Mouse (Mus musculus) neural tube, embryonic 11.5 days (tissue): ENCODE results near the gene Il10. TPM values are rescaled to one million over a fixed set of nuclear protein-coding genes. Genes with fewer than 3 reads are reported as not detected.

ENCODE experiments used
- ATAC-seq: fragments of 200-750 bp; cut with Nextera tagmentation; 2 replicates; pipeline ENCODE4 v1.8.0; 2017; ENCODE audit warnings: moderate number of reproducible peaks, mild to moderate bottlenecking, moderate TSS enrichment, moderate library complexity; ENCODE audit not compliant: insufficient read depth, low FRiP score, low TSS enrichment
- DNase-seq: peaks from one replicate; pipeline ENCODE4 v3.0.0-alpha.2; 2015; ENCODE audit warnings: low spot score
- H3K27ac ChIP-seq: fragments of 300-500 bp; sonication (generic); 2 replicates; pipeline ENCODE4 v1.5.1; 2014; ENCODE audit warnings: low read depth, mild to moderate bottlenecking, low read length
- H3K27me3 ChIP-seq: fragments of 300-500 bp; sonication (generic); 2 replicates; pipeline ENCODE4 v1.6.1; 2014; ENCODE audit warnings: mild to moderate bottlenecking, low read length, mixed read lengths; ENCODE audit not compliant: control insufficient read depth, insufficient read depth
- H3K36me3 ChIP-seq: fragments of 300-500 bp; sonication (generic); 2 replicates; pipeline ENCODE4 v1.6.1; 2014; ENCODE audit warnings: mild to moderate bottlenecking, low read length, moderate library complexity, mixed read lengths; ENCODE audit not compliant: control insufficient read depth, insufficient read depth
- H3K4me1 ChIP-seq: fragments of 300-500 bp; sonication (generic); 2 replicates; pipeline ENCODE4 v1.6.1; 2014; ENCODE audit warnings: low read length, mixed read lengths; ENCODE audit not compliant: control insufficient read depth, insufficient read depth
- H3K4me2 ChIP-seq: fragments of 300-500 bp; sonication (generic); 2 replicates; pipeline ENCODE4 v1.6.1; 2014; ENCODE audit warnings: low read depth, mild to moderate bottlenecking, moderate library complexity
- H3K4me3 ChIP-seq: fragments of 300-500 bp; sonication (generic); 2 replicates; pipeline ENCODE4 v1.5.1; 2014; ENCODE audit warnings: low read depth, low read length
- H3K9ac ChIP-seq: fragments of 300-500 bp; sonication (generic); 2 replicates; pipeline ENCODE4 v1.6.1; 2014; ENCODE audit warnings: mild to moderate bottlenecking, low read length
- H3K9me3 ChIP-seq: fragments of 300-500 bp; sonication (generic); 2 replicates; pipeline ENCODE4 v1.6.1; 2016; ENCODE audit warnings: low read length; ENCODE audit not compliant: control insufficient read depth
- WGBS: fragments of 180-500 bp; shearing (Covaris S2); extraction: QIAGEN DNeasy Blood & Tissue Kit; methylation state at CpG from one replicate; pipeline ENCODE4 v1.1.7; 2014; 5-methylcytosine and 5-hydroxymethylcytosine counted together
- polyA plus RNA-seq: library from polyadenylated mRNA; unstranded; fragments of >200 nt; fragmentation: Nextera tagmentation; extraction: Ambion mirVana; gene quantifications from 2 replicates; pipeline ENCODE4 v1.2.1, GENCODE M21; 2014

The Il10 gene
- polyA plus RNA-seq, 1 experiment from 2014 or later = not detected

- H3K4me3 ChIP-seq = no peak overlapping the region
- no peak overlapping the region for H3K9ac ChIP-seq
- H3K9me3 ChIP-seq = no peaks in the 10 kb centered on the region
- peaks cover 7% of the 10 kb centered on the region for H3K36me3 ChIP-seq
- H3K27me3 ChIP-seq = no peaks in the 10 kb centered on the region
- H3K4me1 ChIP-seq = 0 out of 2 replicates have a peak, but pooled peaks cover 2% of the 10 kb centered on the region
- H3K27ac ChIP-seq = no peak overlapping the region
- H3K4me2 ChIP-seq = no peak overlapping the region
- no peak for ATAC-seq
- 71% methylated on average over 1 of the region's 1 CpGs for WGBS
- DNase-seq = no peak
Measured at GRCm38 (mm10) chr1:131059411-131059810, 39.8 kb downstream of the Il10 start.

- ATAC-seq (no peak), DNase-seq (no peak)
- H3K4me2 ChIP-seq = no peak overlapping the region
- H3K27me3 ChIP-seq = no peaks in the 10 kb centered on the region
- H3K4me1 ChIP-seq = 0 out of 2 replicates have a peak, but pooled peaks cover 2% of the 10 kb centered on the region
- no peak overlapping the region for H3K27ac ChIP-seq
- H3K4me3 ChIP-seq = no peak overlapping the region
- no peaks in the 10 kb centered on the region for H3K9me3 ChIP-seq
- H3K9ac ChIP-seq = no peak overlapping the region
- WGBS = 88% methylated on average over 5 of the region's 5 CpGs
- H3K36me3 ChIP-seq = peaks cover 7% of the 10 kb centered on the region
Measured at GRCm38 (mm10) chr1:131059841-131060240, 40.2 kb downstream of the Il10 start.

- H3K9ac ChIP-seq = no peak overlapping the region
- H3K9me3 ChIP-seq = no peaks in the 10 kb centered on the region
- no peak overlapping the region for H3K27ac ChIP-seq
- H3K36me3 ChIP-seq = peaks cover 7% of the 10 kb centered on the region
- no peak overlapping the region for H3K4me2 ChIP-seq
- no peak overlapping the region for H3K4me3 ChIP-seq
- 62% methylated on average over 13 of the region's 13 CpGs for WGBS
- ATAC-seq (peak; percentile 32; the same call in 1 of the 2 replicates), DNase-seq (peak; percentile 46)
- H3K27me3 ChIP-seq = no peaks in the 10 kb centered on the region
- 0 out of 2 replicates have a peak, but pooled peaks cover 2% of the 10 kb centered on the region for H3K4me1 ChIP-seq
Measured at GRCm38 (mm10) chr1:131060290-131061253, 40.9 kb downstream of the Il10 start.

- no peaks in the 10 kb centered on the region for H3K9me3 ChIP-seq
- no peak overlapping the region for H3K4me2 ChIP-seq
- WGBS = 83% methylated on average over 7 of the region's 7 CpGs
- H3K36me3 ChIP-seq = peaks cover 4% of the 10 kb centered on the region
- H3K27me3 ChIP-seq = no peaks in the 10 kb centered on the region
- H3K4me3 ChIP-seq = no peak overlapping the region
- H3K9ac ChIP-seq = no peak overlapping the region
- no peak overlapping the region for H3K27ac ChIP-seq
- DNase-seq (no peak), ATAC-seq (no peak)
- H3K4me1 ChIP-seq = 0 out of 2 replicates have a peak, but pooled peaks cover 2% of the 10 kb centered on the region
Measured at GRCm38 (mm10) chr1:131061740-131062254, 42.2 kb downstream of the Il10 start.

GRCm38 (mm10) chr1:131062821-131063220 is 43.2 kb downstream of the Il10 start:
- H3K4me2 ChIP-seq = no peak overlapping the region
- H3K4me3 ChIP-seq = no peak overlapping the region
- 0 out of 2 replicates have a peak, but pooled peaks cover 1% of the 10 kb centered on the region for H3K36me3 ChIP-seq
- ATAC-seq = no peak
- no peaks in the 10 kb centered on the region for H3K27me3 ChIP-seq
- H3K27ac ChIP-seq = no peak overlapping the region
- 0 out of 2 replicates have a peak, but pooled peaks cover 2% of the 10 kb centered on the region for H3K4me1 ChIP-seq
- H3K9ac ChIP-seq = no peak overlapping the region
- 87% methylated on average over 6 of the region's 6 CpGs for WGBS
- H3K9me3 ChIP-seq = no peaks in the 10 kb centered on the region
- no peak for DNase-seq

GRCm38 (mm10) chr1:131064202-131064601 is 44.6 kb downstream of the Il10 start:
- H3K36me3 ChIP-seq = no peaks in the 10 kb centered on the region
- DNase-seq (no peak), ATAC-seq (no peak)
- no peaks in the 10 kb centered on the region for H3K9me3 ChIP-seq
- H3K27me3 ChIP-seq = no peaks in the 10 kb centered on the region
- 0 out of 2 replicates have a peak, but pooled peaks cover 2% of the 10 kb centered on the region for H3K4me1 ChIP-seq
- H3K4me3 ChIP-seq = no peak overlapping the region
- H3K4me2 ChIP-seq = no peak overlapping the region
- H3K27ac ChIP-seq = no peak overlapping the region
- H3K9ac ChIP-seq = no peak overlapping the region
- WGBS = 73% methylated on average over 6 of the region's 6 CpGs

GRCm38 (mm10) chr1:131068011-131068727 is 48.5 kb downstream of the Il10 start:
- ATAC-seq = no peak
- Histone ChIP-seq H3K4me2 (no peak overlapping the region), H3K9ac (no peak overlapping the region), H3K27ac (no peak overlapping the region), H3K36me3 (no peaks in the 10 kb centered on the region), H3K4me1 (0 out of 2 replicates have a peak, but pooled peaks cover 2% of the 10 kb centered on the region), H3K9me3 (no peaks in the 10 kb centered on the region), H3K27me3 (no peaks in the 10 kb centered on the region), H3K4me3 (no peak overlapping the region)
- no peak for DNase-seq
- WGBS = 86% methylated on average over 10 of the region's 10 CpGs

- ATAC-seq = no peak
Measured at GRCm38 (mm10) chr1:131069010-131069409, 49.4 kb downstream of the Il10 start.

More at GRCm38 (mm10) chr1:131069010-131069409, 49.4 kb downstream of the Il10 start:
- no peak overlapping the region for H3K27ac ChIP-seq
- no peaks in the 10 kb centered on the region for H3K4me1 ChIP-seq
- H3K36me3 ChIP-seq = no peaks in the 10 kb centered on the region
- H3K27me3 ChIP-seq = no peaks in the 10 kb centered on the region
- no peaks in the 10 kb centered on the region for H3K9me3 ChIP-seq
- no peak overlapping the region for H3K4me3 ChIP-seq
- WGBS = 91% methylated on average over 7 of the region's 7 CpGs
- no peak for DNase-seq
- no peak overlapping the region for H3K9ac ChIP-seq
- H3K4me2 ChIP-seq = no peak overlapping the region
